In the genomic region with DNA sequence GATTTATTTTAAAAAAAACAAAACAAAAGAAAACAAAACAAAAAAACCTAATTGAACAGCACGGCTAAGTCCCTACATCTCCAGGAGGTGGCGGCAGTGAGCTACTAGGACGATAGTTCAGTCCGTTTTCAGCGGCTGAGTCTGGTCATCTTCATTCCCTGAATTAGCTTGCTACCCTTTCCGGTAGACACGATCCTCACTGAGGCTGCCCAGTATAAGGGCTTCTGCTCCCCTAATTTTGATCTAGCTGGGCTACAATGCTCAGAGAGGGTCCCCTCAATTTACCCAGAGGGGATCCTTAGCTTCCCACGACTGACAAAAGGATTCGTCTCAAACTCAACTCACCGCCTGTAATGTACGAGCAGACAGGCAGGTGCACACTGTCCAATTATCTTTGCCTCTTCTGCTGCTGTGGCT, we compare ENCODE assay signal across 8 mouse cellular contexts. TPM values are rescaled to one million over a fixed set of nuclear protein-coding genes. Genes with fewer than 3 reads are reported as not detected.
A peak's percentile ranks its signal among the peaks of the same experiment; 100 is the strongest.
DNase-seq lines count a peak whose midpoint lies in the region; ATAC-seq lines count a peak whose summit lies in the region.

No protein-coding gene starts in this region.

- 18% methylated on average over 11 of the region's 11 CpGs for WGBS in intestine, embryonic 14.5 days
- 26% methylated on average over 11 of the region's 11 CpGs for WGBS in midbrain, embryonic 10.5 days

- H3K4me2 ChIP-seq in intestine, embryonic 14.5 days (ENCODE audit: low read length) = peak overlapping the region; percentile 28

- H3K9me3 ChIP-seq in intestine, embryonic 14.5 days (ENCODE audit: control insufficient read depth, low read length) = no peaks in the 10 kb centered on the region
- H3K9me3 ChIP-seq in midbrain, embryonic 10.5 days (replicated peaks) = no peaks in the 10 kb centered on the region

- no peak overlapping the region for H3K9ac ChIP-seq in intestine, embryonic 14.5 days (ENCODE audit: low read length)

- no peaks in the 10 kb centered on the region for H3K36me3 ChIP-seq in intestine, embryonic 14.5 days (ENCODE audit: control insufficient read depth, insufficient read depth, low read length)
- no peaks in the 10 kb centered on the region for H3K36me3 ChIP-seq in midbrain, embryonic 10.5 days

- H3K4me3 ChIP-seq in intestine, embryonic 14.5 days (ENCODE audit: low read depth, low read length) = no peak overlapping the region
- H3K4me3 ChIP-seq in midbrain, embryonic 10.5 days = peak overlapping the region; percentile 36

- H3K4me1 ChIP-seq in intestine, embryonic 14.5 days (replicated peaks; ENCODE audit: control insufficient read depth, insufficient read depth, low read length) = peaks cover 15% of the 10 kb centered on the region
- H3K4me1 ChIP-seq in midbrain, embryonic 10.5 days = peaks cover 26% of the 10 kb centered on the region

- intact Hi-C loops in gastrocnemius, postnatal 36 days (cut with DNase I) = loop anchor here (2.0 kb wide), 1 partner anchor 16 kb away; no protein-coding TSS in a partner anchor
- intact Hi-C loops in left cerebral cortex, postnatal 36 days (cut with DNase I) = no loop called here

- no peak for ATAC-seq in intestine, embryonic 14.5 days (replicated peaks; ENCODE audit: low FRiP score, low TSS enrichment, low read depth)

- H3K27me3 ChIP-seq in intestine, embryonic 14.5 days (replicated peaks; ENCODE audit: control insufficient read depth, insufficient read depth, low read length) = no peaks in the 10 kb centered on the region
- peaks cover 22% of the 10 kb centered on the region for H3K27me3 ChIP-seq in midbrain, embryonic 10.5 days (ENCODE audit: low read depth, poor library complexity, severe bottlenecking)

- H3K27ac ChIP-seq in intestine, embryonic 14.5 days (ENCODE audit: low read depth) = no peak overlapping the region
- peak overlapping the region; percentile 70 for H3K27ac ChIP-seq in midbrain, embryonic 10.5 days (replicated peaks)

- DNase-seq in adrenal gland, adult 18-20 months (ENCODE audit: low spot score in 2 of 2) = peak; percentile 66 to 80
- DNase-seq in embryo, embryonic 10 days (ENCODE audit: low spot score) = peak; percentile 96
- peak; percentile 61 to 72 for DNase-seq in gastrocnemius, postnatal 36 days
- peak; percentile 92 for DNase-seq in intestine, embryonic 14.5 days (ENCODE audit: low spot score)
- peak; percentile 65 to 79 for DNase-seq in left cerebral cortex, postnatal 36 days (ENCODE audit: low spot score in 2 of 2)
- peak; percentile 78 for DNase-seq in midbrain, embryonic 10.5 days (ENCODE audit: low spot score)
- peak; percentile 96 for DNase-seq in right cerebral cortex, postnatal 4 days
- DNase-seq in urinary bladder, postnatal 4 days (ENCODE audit: low spot score in 2 of 2) = peak; percentile 52 to 86

RNA-seq across cellular contexts. Expression of a gene that starts 21.8 kb away (rescaled TPM):
- 100 to 1,000 TPM in 1 of 2 experiments, 10 to 100 TPM in 1; 83.8 to 128 TPM for total RNA-seq in adrenal gland, adult 18-20 months (2021)
- 10 to 100 TPM; 39.4 to 50.0 TPM for total RNA-seq in gastrocnemius, postnatal 36 days (2021)
- polyA plus RNA-seq in intestine, embryonic 14.5 days (2014; fragmentation: Nextera tagmentation; extraction: Ambion mirVana) = 129 and 148 TPM in 2 replicates
- 100 to 1,000 TPM in 1 of 2 experiments, 10 to 100 TPM in 1; 99.9 to 136 TPM for total RNA-seq in left cerebral cortex, postnatal 36 days (2021)
- polyA plus RNA-seq in midbrain, embryonic 10.5 days (2016; fragmentation: Nextera tagmentation; extraction: Ambion mirVana) = 154 and 165 TPM in 2 replicates

RNA-seq across cellular contexts. Expression of a gene that starts 57.1 kb away (rescaled TPM):
- total RNA-seq in adrenal gland, adult 18-20 months (2021) = under 1 TPM; 0.54 to 0.63 TPM
- total RNA-seq in gastrocnemius, postnatal 36 days (2021) = under 1 TPM; 0.23 to 0.27 TPM
- polyA plus RNA-seq in intestine, embryonic 14.5 days (2014; fragmentation: Nextera tagmentation; extraction: Ambion mirVana) = 2.6 and 2.7 TPM in 2 replicates
- under 1 TPM; 0.25 to 0.72 TPM for total RNA-seq in left cerebral cortex, postnatal 36 days (2021)
- 2.8 and 2.9 TPM in 2 replicates for polyA plus RNA-seq in midbrain, embryonic 10.5 days (2016; fragmentation: Nextera tagmentation; extraction: Ambion mirVana)
